Mouse (Mus musculus): ENCODE results near the gene Fam114a1. TPM values are rescaled to one million over a fixed set of nuclear protein-coding genes. Genes with fewer than 3 reads are reported as not detected.
A peak's percentile ranks its signal among the peaks of the same experiment; 100 is the strongest.

The Fam114a1 gene
- 59.2 and 62.9 TPM in 2 replicates for polyA plus RNA-seq (2015; fragmentation: Nextera tagmentation; extraction: Ambion mirVana)

DNA sequence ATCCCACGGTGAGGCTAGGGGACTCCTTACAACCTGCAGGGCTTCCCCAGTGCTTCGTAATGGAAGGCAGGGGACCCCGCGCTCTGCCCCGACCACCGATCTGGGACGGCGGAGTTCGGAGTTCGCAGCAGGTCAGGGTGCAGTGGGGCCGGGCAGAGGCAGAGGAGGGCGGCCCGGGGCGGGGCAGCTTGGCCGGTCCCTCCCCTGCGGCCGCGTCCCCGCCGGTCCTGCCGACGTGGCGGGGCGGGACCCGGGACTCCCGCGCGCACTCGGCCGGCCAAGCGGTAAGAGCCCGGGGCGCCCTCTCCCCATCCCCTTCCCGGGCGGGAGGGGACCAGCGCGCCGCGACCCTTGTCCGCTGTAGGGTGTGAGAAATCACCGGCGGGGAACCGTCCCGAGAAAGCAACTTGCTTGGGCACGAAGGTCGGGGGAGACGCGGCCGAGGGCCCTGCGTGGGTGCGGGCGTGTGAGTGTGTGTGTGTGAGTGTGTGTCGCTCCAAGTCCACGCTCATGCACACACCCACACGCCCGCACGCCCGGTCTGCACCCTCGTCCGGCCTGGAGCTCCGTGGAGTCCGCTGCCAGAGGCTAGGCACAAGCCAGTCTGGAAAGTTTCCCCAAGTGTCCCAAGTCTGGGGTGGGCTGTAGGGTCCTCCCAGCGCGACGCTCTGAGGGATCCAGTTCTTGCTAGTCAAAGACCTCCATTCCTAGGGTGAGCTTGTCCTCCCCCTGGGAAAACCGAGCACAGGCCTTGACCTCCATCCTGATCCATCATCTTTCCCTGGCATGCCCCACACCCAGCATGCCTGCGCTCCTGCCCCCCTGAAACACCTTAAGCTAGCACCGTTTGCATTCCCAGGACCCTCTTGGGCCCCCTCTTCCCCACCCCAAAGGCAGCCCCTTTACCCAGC lies at the start of gene Fam114a1:
Gene Fam114a1 (plus strand): TSS at position 211 of the 911 bp plus-strand sequence.
- Histone ChIP-seq H3K27me3 (no peaks in the 10 kb centered on the region), H3K9ac (peak within 1 kb of the TSS; percentile 87), H3K4me1 (peaks cover 22% of the 10 kb centered on the region), H3K4me2 (replicated peaks) (peak within 1 kb of the TSS; percentile 81), H3K27ac (peak within 1 kb of the TSS; percentile 79), H3K9me3 (no peaks in the 10 kb centered on the region), H3K36me3 (peaks cover 15% of the 10 kb centered on the region), H3K4me3 (peak within 1 kb of the TSS; percentile 74)
- ATAC-seq (ENCODE audit: low FRiP score, low read depth): peak; percentile 84
- under 1% methylated on average over 47 of the region's 68 CpGs for WGBS

DNA sequence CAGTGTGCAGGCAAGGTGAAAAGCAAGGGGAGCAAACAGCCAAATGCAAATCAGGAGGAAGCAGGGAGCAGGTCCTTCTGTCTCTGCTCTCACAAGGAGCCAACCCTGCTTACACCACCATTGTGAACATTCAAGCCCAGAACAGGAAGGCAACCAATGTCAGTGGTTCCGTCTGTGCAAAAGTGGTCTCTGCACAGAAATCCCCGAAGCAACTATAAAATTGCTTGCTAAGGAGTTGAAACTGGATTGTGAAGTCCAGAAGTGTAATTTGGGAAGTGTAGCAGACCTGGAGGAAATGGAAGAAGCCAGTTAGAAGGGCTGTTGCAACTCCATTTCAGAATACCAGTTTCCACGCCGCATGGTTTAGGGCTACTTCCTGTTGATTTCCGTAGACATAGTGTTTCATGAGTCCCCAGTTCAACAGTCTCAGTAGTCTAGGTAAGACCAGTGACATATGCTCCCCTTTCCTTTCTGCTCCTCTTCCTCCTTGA lies 46.9 kb upstream of the Fam114a1 start:
- Histone ChIP-seq H3K4me2 (replicated peaks) (no peak overlapping the region), H3K4me3 (no peak overlapping the region), H3K9me3 (no peaks in the 10 kb centered on the region), H3K9ac (no peak overlapping the region), H3K27ac (no peak overlapping the region), H3K36me3 (no peaks in the 10 kb centered on the region), H3K27me3 (no peaks in the 10 kb centered on the region), H3K4me1 (no peaks in the 10 kb centered on the region)
- WGBS: 79% methylated on average over 5 of the region's 5 CpGs
- ATAC-seq (ENCODE audit: low FRiP score, low read depth): no peak

DNA sequence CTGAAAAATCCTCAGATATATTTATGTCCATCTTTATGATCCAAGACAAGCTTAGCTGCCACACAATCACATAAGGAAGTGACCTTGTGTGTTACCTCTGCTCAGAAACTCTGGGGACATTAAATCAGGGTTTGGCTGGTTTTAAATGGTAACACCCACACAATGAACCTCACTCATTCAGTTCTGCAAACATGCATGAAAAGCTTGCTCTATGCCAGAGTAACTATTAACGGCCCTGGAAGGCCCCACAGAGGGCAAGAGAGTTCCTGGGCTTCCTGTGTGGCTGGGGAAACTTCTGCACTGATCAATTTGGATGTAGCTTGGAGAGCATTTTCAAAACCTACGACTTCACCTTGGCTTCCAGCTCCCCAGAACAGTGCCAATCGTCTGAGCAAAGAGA lies 37.7 kb upstream of the Fam114a1 start:
- H3K9ac ChIP-seq: no peak overlapping the region
- no peaks in the 10 kb centered on the region for H3K27me3 ChIP-seq
- H3K4me2 ChIP-seq (replicated peaks): no peak overlapping the region
- ATAC-seq (ENCODE audit: low FRiP score, low read depth): no peak
- H3K9me3 ChIP-seq: no peaks in the 10 kb centered on the region
- 49% methylated on average over 3 of the region's 3 CpGs for WGBS
- H3K36me3 ChIP-seq: no peaks in the 10 kb centered on the region
- H3K27ac ChIP-seq: no peak overlapping the region; the same call in 1 of the 2 replicates
- H3K4me1 ChIP-seq: no peaks in the 10 kb centered on the region
- H3K4me3 ChIP-seq: no peak overlapping the region

DNA sequence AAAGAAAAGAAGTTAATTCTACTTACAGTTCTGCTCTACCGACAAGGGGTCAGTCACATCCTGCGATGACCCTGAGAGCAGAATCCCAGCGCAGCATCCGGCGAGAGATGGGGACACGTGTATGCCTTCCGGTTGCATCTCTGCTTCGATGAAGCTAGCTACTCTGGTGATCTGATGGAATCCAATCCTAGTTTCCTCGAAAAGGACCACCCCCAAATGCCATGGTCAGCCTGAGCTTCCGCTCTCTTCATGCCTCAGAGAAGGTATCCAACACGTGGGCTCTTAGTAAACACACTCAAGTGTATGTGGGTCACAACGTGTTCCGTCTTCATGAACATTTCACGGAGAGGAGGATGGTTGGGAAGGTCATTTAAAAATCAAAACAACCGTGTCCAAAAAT lies 37.1 kb upstream of the Fam114a1 start:
- no peaks in the 10 kb centered on the region for H3K9me3 ChIP-seq
- no peak overlapping the region for H3K9ac ChIP-seq
- WGBS: 86% methylated on average over 15 of the region's 15 CpGs
- H3K4me1 ChIP-seq: no peaks in the 10 kb centered on the region
- no peak overlapping the region for H3K4me3 ChIP-seq
- H3K27me3 ChIP-seq: no peaks in the 10 kb centered on the region
- no peaks in the 10 kb centered on the region for H3K36me3 ChIP-seq
- H3K27ac ChIP-seq: no peak overlapping the region; the same call in 1 of the 2 replicates
- no peak overlapping the region for H3K4me2 ChIP-seq (replicated peaks)
- no peak for ATAC-seq (ENCODE audit: low FRiP score, low read depth)

DNA sequence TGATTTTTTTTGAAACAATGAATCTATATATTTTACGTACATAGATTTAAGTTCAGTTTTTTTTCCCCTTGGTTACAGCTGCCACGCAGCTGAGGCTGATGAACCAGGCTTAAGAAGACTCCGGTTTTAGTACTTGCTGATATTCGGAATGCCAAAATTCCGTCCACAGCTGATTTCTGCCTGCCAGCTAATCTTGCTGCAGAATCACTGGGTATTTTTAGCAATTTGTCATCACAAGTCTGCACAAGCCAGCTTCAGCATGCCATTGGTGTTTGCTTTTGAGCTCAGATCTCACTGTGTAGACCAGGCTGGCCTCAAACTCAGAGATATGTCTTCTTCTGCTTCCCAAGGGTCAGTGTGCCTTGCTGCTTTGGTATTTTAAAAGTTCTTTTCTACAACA lies 18.4 kb upstream of the Fam114a1 start:
- WGBS: 67% methylated on average over 5 of the region's 5 CpGs
- no peak overlapping the region for H3K27ac ChIP-seq
- no peaks in the 10 kb centered on the region for H3K36me3 ChIP-seq
- H3K9me3 ChIP-seq: no peaks in the 10 kb centered on the region
- H3K4me3 ChIP-seq: no peak overlapping the region
- H3K9ac ChIP-seq: no peak overlapping the region
- H3K27me3 ChIP-seq: no peaks in the 10 kb centered on the region
- H3K4me2 ChIP-seq (replicated peaks): no peak overlapping the region
- no peaks in the 10 kb centered on the region for H3K4me1 ChIP-seq
- ATAC-seq (ENCODE audit: low FRiP score, low read depth): no peak

DNA sequence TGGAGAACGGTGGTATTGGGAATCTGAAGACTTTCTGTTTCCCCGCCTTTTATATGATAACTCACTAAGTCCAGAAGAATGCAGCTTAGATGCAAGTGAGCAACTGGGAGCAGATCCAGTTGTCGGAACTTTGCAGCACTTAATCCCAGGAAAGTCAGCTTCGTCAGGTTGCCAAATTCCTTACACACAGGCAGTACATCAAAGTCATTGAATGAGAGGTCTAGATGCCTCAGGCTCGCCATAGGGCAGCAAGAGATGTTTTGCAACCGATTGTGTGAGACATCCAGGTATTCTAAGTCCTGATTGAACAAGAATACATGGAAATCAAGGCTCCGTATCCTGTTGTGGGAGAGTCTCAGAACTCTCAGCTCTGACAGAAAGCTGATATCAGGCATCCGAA lies 14.9 kb upstream of the Fam114a1 start:
- Histone ChIP-seq H3K9me3 (no peaks in the 10 kb centered on the region), H3K36me3 (no peaks in the 10 kb centered on the region), H3K27me3 (no peaks in the 10 kb centered on the region), H3K4me3 (no peak overlapping the region), H3K4me1 (no peaks in the 10 kb centered on the region), H3K9ac (no peak overlapping the region), H3K27ac (no peak overlapping the region), H3K4me2 (replicated peaks) (no peak overlapping the region)
- ATAC-seq (ENCODE audit: low FRiP score, low read depth): no peak
- 76% methylated on average over 8 of the region's 8 CpGs for whole genome bisulfite sequencing

DNA sequence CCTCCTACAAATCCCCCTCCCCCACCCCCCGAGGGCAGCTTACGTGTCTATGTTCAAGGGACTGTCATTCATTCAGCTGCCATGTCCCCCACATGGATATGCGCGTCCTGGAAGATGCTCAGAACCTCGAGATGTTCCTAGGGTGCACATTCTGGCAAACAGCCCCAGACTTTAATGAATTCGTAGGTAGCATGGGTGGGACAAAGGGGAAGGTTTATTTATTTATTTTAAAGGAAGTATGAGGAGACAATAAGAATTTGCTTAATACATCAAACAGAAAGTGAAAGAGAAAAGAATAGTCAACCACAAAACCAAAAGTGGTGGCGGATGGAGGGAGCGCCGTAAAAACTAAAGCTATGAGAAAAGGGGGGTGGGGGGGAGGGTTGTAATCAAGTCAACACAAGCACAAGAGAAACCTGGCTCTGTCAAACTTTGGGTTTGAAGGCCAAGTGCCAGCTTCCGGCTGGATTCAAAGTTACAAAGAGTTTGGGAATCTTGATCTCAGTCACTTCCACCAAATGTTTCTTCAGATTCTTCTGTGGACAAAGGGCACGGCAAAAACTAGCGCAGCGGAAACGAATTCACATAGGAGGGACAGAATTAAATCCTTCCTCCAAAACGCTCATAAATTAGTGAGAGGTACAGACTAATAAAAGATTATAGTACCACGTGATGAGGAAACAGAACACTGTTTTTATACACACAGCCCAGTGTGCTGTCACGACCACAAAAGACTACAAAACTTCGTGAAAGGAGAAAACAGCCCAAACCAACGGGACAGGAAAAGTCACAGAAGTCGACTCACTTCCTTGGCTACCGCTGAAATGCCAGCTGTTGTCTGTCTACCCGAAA lies 10.7 kb upstream of the Fam114a1 start:
- ATAC-seq (ENCODE audit: low FRiP score, low read depth): no peak
- Histone ChIP-seq H3K27ac (no peak overlapping the region; the same call in 1 of the 2 replicates), H3K4me1 (no peaks in the 10 kb centered on the region), H3K36me3 (no peaks in the 10 kb centered on the region), H3K9ac (no peak overlapping the region), H3K27me3 (no peaks in the 10 kb centered on the region), H3K4me3 (no peak overlapping the region), H3K9me3 (no peaks in the 10 kb centered on the region), H3K4me2 (replicated peaks) (peak overlapping the region; percentile 39)
- 58% methylated on average over 22 of the region's 22 CpGs for WGBS

DNA sequence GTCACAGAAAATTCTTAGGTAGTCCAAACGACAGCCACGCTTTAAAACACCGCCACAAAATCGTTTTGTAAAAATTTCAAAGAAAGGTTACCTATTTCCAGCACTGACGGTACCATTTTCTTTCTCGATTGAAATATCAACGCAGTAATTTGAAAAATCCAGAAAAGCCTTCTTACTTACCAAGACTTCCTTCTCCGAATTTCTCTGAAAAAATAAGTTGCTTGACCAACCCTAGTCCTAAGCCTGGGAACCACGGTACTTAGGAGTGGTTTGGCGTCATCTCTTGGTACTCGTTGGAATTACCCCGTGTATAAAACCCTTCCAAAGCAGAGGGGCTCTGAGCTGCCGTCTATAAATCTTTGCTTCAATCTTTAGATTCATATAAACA lies 10.0 kb upstream of the Fam114a1 start, which contains the start of gene Tlr6:
Gene Tlr6 (minus strand): TSS at position 255 of the 388 bp plus-strand sequence.
- peak within 1 kb of the TSS; percentile 39 for H3K4me2 ChIP-seq (replicated peaks)

DNA sequence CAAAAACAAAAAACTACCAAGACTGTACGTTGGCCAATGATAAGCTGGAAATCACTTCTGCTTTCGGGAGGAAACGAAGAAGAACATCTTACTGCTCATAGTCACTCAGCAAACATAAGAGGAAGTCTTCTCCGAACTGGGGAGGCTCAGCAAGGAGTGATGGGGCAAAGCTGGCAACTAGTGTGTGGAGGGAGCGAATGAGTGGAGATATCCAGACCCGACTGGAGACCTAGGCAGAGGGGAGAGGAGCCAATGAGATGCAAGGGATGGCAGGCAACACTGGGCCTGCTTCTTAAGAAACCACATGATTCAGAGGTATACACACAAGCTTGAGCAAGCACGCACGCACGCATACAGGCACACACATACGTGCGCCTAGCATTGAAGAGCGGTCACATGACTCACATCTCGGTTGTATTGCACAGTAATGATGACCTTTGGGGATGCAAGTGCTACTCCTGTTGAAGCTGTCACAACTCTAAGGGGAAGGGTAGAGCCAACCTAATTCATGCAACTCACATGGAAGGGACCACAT lies 8.9 kb upstream of the Fam114a1 start:
- Histone ChIP-seq H3K4me1 (no peaks in the 10 kb centered on the region), H3K27me3 (0 out of 2 replicates have a peak, but pooled peaks cover 2% of the 10 kb centered on the region), H3K9me3 (no peaks in the 10 kb centered on the region), H3K27ac (no peak overlapping the region), H3K4me3 (no peak overlapping the region), H3K4me2 (replicated peaks) (no peak overlapping the region), H3K9ac (no peak overlapping the region), H3K36me3 (no peaks in the 10 kb centered on the region)
- no peak for ATAC-seq (ENCODE audit: low FRiP score, low read depth)
- 91% methylated on average over 13 of the region's 13 CpGs for WGBS

More for the DNA sequence above, 10.0 kb upstream of the Fam114a1 start, which contains the start of gene Tlr6:
- ATAC-seq (ENCODE audit: low FRiP score, low read depth): no peak
- Histone ChIP-seq H3K9me3 (no peaks in the 10 kb centered on the region), H3K27ac (no peak within 1 kb of the TSS; the same call in 1 of the 2 replicates), H3K9ac (no peak within 1 kb of the TSS), H3K4me3 (no peak within 1 kb of the TSS), H3K27me3 (no peaks in the 10 kb centered on the region), H3K36me3 (no peaks in the 10 kb centered on the region), H3K4me1 (no peaks in the 10 kb centered on the region)
- whole genome bisulfite sequencing: 73% methylated on average over 13 of the region's 13 CpGs

DNA sequence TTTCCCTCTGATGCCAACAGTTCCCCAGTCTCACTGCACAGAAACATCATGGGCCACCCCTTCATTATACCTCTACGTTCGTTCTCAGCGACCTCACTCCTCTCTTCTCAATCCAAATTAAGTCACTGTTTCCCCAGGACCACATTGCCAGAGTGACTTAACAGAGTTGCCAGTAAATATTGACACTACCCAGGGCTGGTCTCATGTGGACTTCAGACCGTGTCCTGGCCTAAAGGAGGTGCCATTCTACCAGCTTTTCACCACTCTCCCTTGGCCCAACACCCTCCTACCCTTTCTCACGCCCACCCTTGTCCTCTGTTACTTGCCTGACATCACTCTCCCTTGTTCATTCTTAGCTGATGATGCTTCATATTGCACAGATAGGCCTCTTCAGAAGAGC lies 6.6 kb upstream of the Fam114a1 start:
- Histone ChIP-seq H3K4me3 (no peak overlapping the region), H3K27ac (no peak overlapping the region), H3K4me2 (replicated peaks) (no peak overlapping the region), H3K36me3 (no peaks in the 10 kb centered on the region), H3K9ac (no peak overlapping the region), H3K27me3 (0 out of 2 replicates have a peak, but pooled peaks cover 2% of the 10 kb centered on the region), H3K4me1 (no peaks in the 10 kb centered on the region), H3K9me3 (no peaks in the 10 kb centered on the region)
- ATAC-seq (ENCODE audit: low FRiP score, low read depth): no peak
- WGBS: 82% methylated on average over 5 of the region's 5 CpGs

DNA sequence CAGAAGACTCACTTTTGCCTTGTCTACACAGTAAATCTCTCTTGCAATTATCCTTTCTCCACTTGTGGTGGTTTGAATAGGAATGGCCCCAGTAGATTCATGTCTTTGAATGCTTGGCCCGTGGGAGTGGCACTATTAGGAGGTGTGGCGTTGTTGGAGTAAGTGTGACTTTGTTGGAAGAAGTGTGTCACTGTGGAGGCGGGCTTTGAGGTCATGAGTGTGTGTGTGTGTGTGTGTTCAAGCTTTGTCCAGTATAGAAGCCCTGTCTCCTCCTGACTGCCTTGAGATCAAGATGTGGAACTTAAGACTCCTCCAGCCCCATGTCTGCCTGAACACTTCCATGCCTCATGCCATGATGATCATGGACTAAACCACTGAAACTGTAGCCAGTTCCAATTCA lies 6.1 kb upstream of the Fam114a1 start:
- 0 out of 2 replicates have a peak, but pooled peaks cover under 1% of the 10 kb centered on the region for H3K4me1 ChIP-seq
- H3K27ac ChIP-seq: no peak overlapping the region
- no peaks in the 10 kb centered on the region for H3K36me3 ChIP-seq
- 0 out of 2 replicates have a peak, but pooled peaks cover 2% of the 10 kb centered on the region for H3K27me3 ChIP-seq
- H3K9me3 ChIP-seq: no peaks in the 10 kb centered on the region
- ATAC-seq (ENCODE audit: low FRiP score, low read depth): no peak
- WGBS: 88% methylated on average over 3 of the region's 3 CpGs
- H3K4me2 ChIP-seq (replicated peaks): no peak overlapping the region
- H3K4me3 ChIP-seq: no peak overlapping the region
- H3K9ac ChIP-seq: no peak overlapping the region

Data from limb, embryonic 13.5 days (tissue).